Mouse (Mus musculus): Measurements from ENCODE around the gene Btbd18. TPM values are rescaled to one million over a fixed set of nuclear protein-coding genes. Genes with fewer than 3 reads are reported as not detected.

Btbd18 gene
- 0.50 TPM in 1 of 2 replicates, not detected in the other for polyA plus RNA-seq (2011; ENCODE audit: insufficient read depth, insufficient read length, low replicate concordance, missing spikeins)

DNA sequence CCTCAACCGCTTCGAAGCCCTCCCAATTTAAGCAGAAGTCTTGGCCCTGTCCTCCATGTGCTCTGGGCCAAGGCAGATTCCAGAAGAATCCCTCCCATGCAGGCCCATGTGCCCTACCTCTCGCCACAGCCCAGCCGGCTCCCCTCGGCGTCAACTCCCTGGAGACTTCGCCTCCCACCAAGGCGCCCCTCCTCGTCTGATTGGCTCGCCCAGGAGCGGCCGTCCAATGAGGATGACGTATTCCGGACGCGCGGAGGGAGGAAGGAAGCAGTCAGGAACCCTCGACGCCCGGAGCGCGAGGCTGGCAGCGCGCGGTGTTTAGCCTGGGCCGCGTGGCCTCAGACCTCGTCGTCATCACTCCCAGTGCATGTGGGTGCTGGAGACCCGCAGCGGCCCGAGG, at the start of gene Btbd18:
Gene Btbd18, plus strand, starts transcription at position 274 of the 400 bp plus-strand sequence.
- no peak within 1 kb of the TSS for H3K27ac ChIP-seq (ENCODE audit: control insufficient read depth, insufficient read depth, low read depth, low read length, poor library complexity)

DNA sequence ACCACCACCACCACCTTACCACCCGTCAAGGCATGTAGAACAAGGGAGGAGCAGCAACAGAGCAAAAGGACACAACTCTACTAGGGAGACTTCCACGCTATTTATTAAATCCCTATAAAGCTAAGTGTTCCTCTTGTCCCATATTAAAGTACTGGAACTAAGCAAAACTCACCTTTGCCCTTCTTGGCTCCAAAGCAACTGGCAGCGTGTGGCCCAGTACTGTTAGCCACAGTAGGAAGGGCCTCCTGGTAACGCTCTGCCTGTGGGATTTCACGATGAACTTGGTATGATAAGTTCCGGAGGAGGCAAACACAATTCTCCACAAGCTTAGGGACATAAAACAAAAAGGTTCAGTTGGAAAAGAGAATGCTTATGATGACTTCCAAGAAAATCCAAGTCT, 46.1 kb upstream of the Btbd18 start:
- TF ChIP-seq CTCF (IDR thresholded peaks at IDR 0.05; ENCODE audit: control insufficient read depth, insufficient read depth, low read length) (no peak), POLR2A (IDR thresholded peaks at IDR 0.05; ENCODE audit: borderline replicate concordance, control insufficient read depth, low read depth, low read length) (no peak)
- WGBS, result 92% methylated on average over 6 of the region's 6 CpGs
- Histone ChIP-seq H3K27ac (ENCODE audit: control insufficient read depth, insufficient read depth, low read depth, low read length, poor library complexity) (no peak overlapping the region), H3K4me1 (ENCODE audit: control insufficient read depth, insufficient read depth, low read length) (no peaks in the 10 kb centered on the region; the same call in 1 of the 2 replicates), H3K4me3 (replicated peaks; ENCODE audit: control insufficient read depth, low read depth, low read length) (no peak overlapping the region)

More for the DNA sequence above, at the start of gene Btbd18:
- TF ChIP-seq POLR2A (IDR thresholded peaks at IDR 0.05; ENCODE audit: borderline replicate concordance, control insufficient read depth, low read depth, low read length) (no peak), CTCF (IDR thresholded peaks at IDR 0.05; ENCODE audit: control insufficient read depth, insufficient read depth, low read length) (no peak)
- H3K4me1 ChIP-seq (ENCODE audit: control insufficient read depth, insufficient read depth, low read length), result no peaks in the 10 kb centered on the region; the same call in 1 of the 2 replicates
- 94% methylated on average over 32 of the region's 32 CpGs for WGBS
- H3K4me3 ChIP-seq (replicated peaks; ENCODE audit: control insufficient read depth, low read depth, low read length), result no peak within 1 kb of the TSS

DNA sequence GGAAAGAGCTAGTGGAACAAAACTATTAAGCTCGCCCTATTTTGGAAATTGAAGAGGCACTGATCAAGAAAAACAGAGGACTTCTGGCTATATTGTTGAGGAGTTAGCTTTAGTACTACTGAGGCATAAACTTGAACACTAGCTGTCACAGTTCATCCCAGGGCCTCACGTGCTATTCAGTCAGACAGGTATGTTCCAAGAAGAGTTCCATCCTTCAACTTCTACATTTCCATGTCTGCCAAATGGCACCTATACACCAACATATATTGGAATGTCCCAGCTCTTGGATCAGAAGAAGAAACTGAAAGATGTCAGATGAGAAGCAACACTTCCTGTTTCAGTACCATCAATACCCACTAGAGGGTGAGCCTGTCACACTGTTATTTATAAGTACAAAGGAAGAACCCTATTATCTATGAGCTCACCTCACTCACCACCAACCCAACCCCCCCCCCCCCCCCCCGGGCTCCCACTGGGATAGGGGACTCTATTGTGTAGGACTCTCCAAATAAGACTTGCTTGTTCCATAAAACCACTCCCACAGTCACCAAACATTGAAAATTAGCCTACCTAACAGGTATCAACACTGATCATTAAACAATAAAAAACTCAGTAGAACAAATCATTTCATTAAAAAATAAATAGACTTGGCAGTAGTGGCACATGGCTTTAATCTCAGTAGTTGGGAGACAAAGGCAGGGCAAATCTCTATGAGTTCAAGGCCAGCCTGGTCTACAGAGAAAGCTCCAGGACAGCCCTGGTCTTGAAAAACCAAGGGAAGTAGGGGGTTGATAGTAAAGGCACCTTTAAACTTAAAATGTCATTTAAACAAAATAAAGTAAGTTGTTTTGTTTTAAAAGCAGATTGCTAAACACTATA, 41.0 kb upstream of the Btbd18 start:
- peak; percentile 33 for TF ChIP-seq CTCF (IDR thresholded peaks at IDR 0.05; ENCODE audit: control insufficient read depth, insufficient read depth, low read length)
- no peak for TF ChIP-seq POLR2A (IDR thresholded peaks at IDR 0.05; ENCODE audit: borderline replicate concordance, control insufficient read depth, low read depth, low read length)
- 47% methylated on average over 3 of the region's 3 CpGs for WGBS
- Histone ChIP-seq H3K27ac (ENCODE audit: control insufficient read depth, insufficient read depth, low read depth, low read length, poor library complexity) (no peak overlapping the region), H3K4me3 (replicated peaks; ENCODE audit: control insufficient read depth, low read depth, low read length) (no peak overlapping the region), H3K4me1 (ENCODE audit: control insufficient read depth, insufficient read depth, low read length) (no peaks in the 10 kb centered on the region; the same call in 1 of the 2 replicates)

DNA sequence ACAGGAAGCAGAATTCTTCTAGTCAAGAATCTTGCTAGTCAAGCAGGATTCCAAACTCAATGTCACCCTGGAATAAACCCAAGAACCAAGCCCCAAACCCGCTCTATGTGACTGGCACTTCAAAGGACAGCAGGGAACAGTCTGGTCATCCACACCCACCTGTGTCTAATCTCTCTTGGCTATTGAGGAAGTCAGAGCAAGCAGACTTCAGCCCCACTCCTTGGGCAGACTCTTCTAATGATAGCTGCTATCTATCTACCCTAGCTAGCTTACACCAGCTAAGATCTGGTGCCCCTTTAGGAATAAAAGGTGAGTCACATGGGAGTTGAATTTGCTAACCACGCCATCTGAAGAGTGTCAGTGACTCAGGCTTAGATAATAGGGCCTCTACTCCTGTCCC, 40.0 kb upstream of the Btbd18 start:
- H3K4me3 ChIP-seq (replicated peaks; ENCODE audit: control insufficient read depth, low read depth, low read length), result no peak overlapping the region
- no peaks in the 10 kb centered on the region; the same call in 1 of the 2 replicates for H3K4me1 ChIP-seq (ENCODE audit: control insufficient read depth, insufficient read depth, low read length)
- 54% methylated on average over 2 of the region's 2 CpGs for WGBS
- TF ChIP-seq CTCF (IDR thresholded peaks at IDR 0.05; ENCODE audit: control insufficient read depth, insufficient read depth, low read length), result no peak
- no peak for TF ChIP-seq POLR2A (IDR thresholded peaks at IDR 0.05; ENCODE audit: borderline replicate concordance, control insufficient read depth, low read depth, low read length)
- no peak overlapping the region for H3K27ac ChIP-seq (ENCODE audit: control insufficient read depth, insufficient read depth, low read depth, low read length, poor library complexity)

- no peak for TF ChIP-seq CTCF (IDR thresholded peaks at IDR 0.05; ENCODE audit: control insufficient read depth, insufficient read depth, low read length)
- no peak for TF ChIP-seq POLR2A (IDR thresholded peaks at IDR 0.05; ENCODE audit: borderline replicate concordance, control insufficient read depth, low read depth, low read length)
- 89% methylated on average over 21 of the region's 21 CpGs for WGBS
- H3K4me3 ChIP-seq (replicated peaks; ENCODE audit: control insufficient read depth, low read depth, low read length), result no peak overlapping the region
- no peak overlapping the region for H3K27ac ChIP-seq (ENCODE audit: control insufficient read depth, insufficient read depth, low read depth, low read length, poor library complexity)
- peaks cover 1% of the 10 kb centered on the region; the same call in 1 of the 2 replicates for H3K4me1 ChIP-seq (ENCODE audit: control insufficient read depth, insufficient read depth, low read length)
Measured at GRCm38 (mm10) chr2:84619646-84620340, 39.1 kb upstream of the Btbd18 start.

GRCm38 (mm10) chr2:84622668-84623067, 36.2 kb upstream of the Btbd18 start:
- peaks cover 1% of the 10 kb centered on the region for H3K4me1 ChIP-seq (ENCODE audit: control insufficient read depth, insufficient read depth, low read length)
- TF ChIP-seq CTCF (IDR thresholded peaks at IDR 0.05; ENCODE audit: control insufficient read depth, insufficient read depth, low read length) (no peak), POLR2A (IDR thresholded peaks at IDR 0.05; ENCODE audit: borderline replicate concordance, control insufficient read depth, low read depth, low read length) (no peak)
- H3K4me3 ChIP-seq (replicated peaks; ENCODE audit: control insufficient read depth, low read depth, low read length), result no peak overlapping the region
- WGBS, result 53% methylated on average over 2 of the region's 2 CpGs
- H3K27ac ChIP-seq (ENCODE audit: control insufficient read depth, insufficient read depth, low read depth, low read length, poor library complexity), result no peak overlapping the region

DNA sequence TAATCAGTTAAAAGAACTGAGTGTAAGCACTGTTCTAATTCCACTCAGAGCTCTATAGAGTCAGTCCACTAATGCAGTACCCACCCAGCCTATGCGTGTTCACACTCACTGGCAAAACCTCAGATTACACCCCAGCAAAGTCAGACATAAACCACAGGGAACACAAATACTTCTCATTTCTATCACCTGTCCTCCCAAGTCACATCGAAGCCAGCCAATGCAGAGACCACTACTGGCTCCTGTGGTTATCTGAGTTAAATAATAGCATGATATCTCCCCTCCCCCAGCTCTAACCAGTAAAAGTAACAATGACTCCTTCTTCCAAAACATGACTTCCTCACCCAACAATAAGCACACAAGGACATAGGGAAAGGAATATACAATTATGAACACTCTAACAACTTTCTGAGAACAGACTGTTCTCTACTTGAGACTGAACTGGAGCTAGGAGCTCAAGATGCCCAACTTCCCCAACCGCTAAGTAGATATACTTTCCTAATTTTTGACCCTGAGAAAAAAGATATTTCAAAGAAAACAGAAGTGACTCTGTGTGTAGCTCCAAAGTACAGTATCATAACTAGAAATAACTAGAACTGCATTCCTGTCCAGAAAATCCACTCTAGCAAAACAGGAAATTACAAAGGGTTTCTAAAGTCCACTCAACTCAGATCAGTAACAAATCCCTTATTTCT, 35.3 kb upstream of the Btbd18 start:
- Histone ChIP-seq H3K27ac (ENCODE audit: control insufficient read depth, insufficient read depth, low read depth, low read length, poor library complexity) (no peak overlapping the region), H3K4me1 (ENCODE audit: control insufficient read depth, insufficient read depth, low read length) (peaks cover 1% of the 10 kb centered on the region), H3K4me3 (replicated peaks; ENCODE audit: control insufficient read depth, low read depth, low read length) (no peak overlapping the region)
- WGBS, result 23% methylated on average over 3 of the region's 3 CpGs
- TF ChIP-seq POLR2A (IDR thresholded peaks at IDR 0.05; ENCODE audit: borderline replicate concordance, control insufficient read depth, low read depth, low read length) (no peak), CTCF (IDR thresholded peaks at IDR 0.05; ENCODE audit: control insufficient read depth, insufficient read depth, low read length) (no peak)

All from bone marrow, adult 2 months (tissue).